Mouse (Mus musculus) lung, adult 2 months (tissue): ENCODE measurements around the gene Ddn. TPM values are rescaled to one million over a fixed set of nuclear protein-coding genes. Genes with fewer than 3 reads are reported as not detected.
A peak's percentile ranks its signal among the peaks of the same experiment; 100 is the strongest.

ENCODE experiments used
- DNase-seq: peaks from one replicate; pipeline ENCODE4 v3.0.0; 2022
- H3K4me1 ChIP-seq: fragments of 200-500 bp; 2 replicates; pipeline ENCODE4 v1.6.1; 2011; ENCODE audit warnings: low read length; ENCODE audit not compliant: control insufficient read depth, insufficient read depth
- H3K4me3 ChIP-seq: fragments of 200-500 bp; replicated peaks from 2 replicates; pipeline ENCODE3; 2011; ENCODE audit warnings: low read depth, mild to moderate bottlenecking, control low read depth, low read length; ENCODE audit errors: extremely low read depth
- CTCF ChIP-seq: fragments of 200-500 bp; IDR thresholded peaks from 2 replicates; pipeline ENCODE4 v1.5.1; 2011; ENCODE audit warnings: mild to moderate bottlenecking, low read length, control low read depth; ENCODE audit not compliant: insufficient read depth
- POLR2A ChIP-seq: fragments of 200-500 bp; IDR thresholded peaks from 2 replicates; pipeline ENCODE4 v1.6.1; 2011; ENCODE audit warnings: low read depth, mild to moderate bottlenecking, control low read depth, low read length, borderline replicate concordance; ENCODE audit errors: extremely low read depth
- WGBS: fragments of 180-500 bp; shearing (Covaris S2); methylation state at CpG from one replicate; pipeline ENCODE4 v1.1.7; 2018; 5-methylcytosine and 5-hydroxymethylcytosine counted together
- polyA plus RNA-seq: library from polyadenylated mRNA; depleted of rRNA; stranded (reverse); fragments of >200 nt; gene quantifications from 2 replicates; pipeline ENCODE4 v1.2.3, GENCODE M21; 2012

Gene Ddn
- polyA plus RNA-seq, 1 experiment = 0.21 TPM

DNA sequence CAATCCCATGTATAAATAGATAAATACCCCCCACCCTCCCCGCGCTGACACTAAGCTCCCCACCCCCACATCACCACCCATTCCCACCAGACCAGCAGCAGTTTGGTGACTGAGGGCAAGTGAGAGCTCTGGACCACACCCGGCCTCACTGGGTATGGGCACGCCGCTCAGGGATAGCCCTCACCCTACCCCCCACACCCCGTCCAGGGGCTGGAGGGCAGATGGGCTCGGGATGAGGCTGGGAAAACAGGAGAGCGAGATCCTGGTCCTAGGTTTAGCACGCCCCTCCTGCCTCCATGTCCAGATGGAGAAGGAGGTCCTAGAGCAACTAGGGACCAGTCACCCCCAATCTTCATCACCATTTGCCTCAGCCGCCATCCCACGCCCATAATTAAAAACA, 24.0 kb upstream of the Ddn start:
- DNase-seq = no peak
- TF ChIP-seq POLR2A (no peak), CTCF (no peak)
- Histone ChIP-seq H3K4me3 (no peak overlapping the region), H3K4me1 (no peaks in the 10 kb centered on the region; the same call in 1 of the 2 replicates)
- WGBS = 88% methylated on average over 11 of the region's 11 CpGs

DNA sequence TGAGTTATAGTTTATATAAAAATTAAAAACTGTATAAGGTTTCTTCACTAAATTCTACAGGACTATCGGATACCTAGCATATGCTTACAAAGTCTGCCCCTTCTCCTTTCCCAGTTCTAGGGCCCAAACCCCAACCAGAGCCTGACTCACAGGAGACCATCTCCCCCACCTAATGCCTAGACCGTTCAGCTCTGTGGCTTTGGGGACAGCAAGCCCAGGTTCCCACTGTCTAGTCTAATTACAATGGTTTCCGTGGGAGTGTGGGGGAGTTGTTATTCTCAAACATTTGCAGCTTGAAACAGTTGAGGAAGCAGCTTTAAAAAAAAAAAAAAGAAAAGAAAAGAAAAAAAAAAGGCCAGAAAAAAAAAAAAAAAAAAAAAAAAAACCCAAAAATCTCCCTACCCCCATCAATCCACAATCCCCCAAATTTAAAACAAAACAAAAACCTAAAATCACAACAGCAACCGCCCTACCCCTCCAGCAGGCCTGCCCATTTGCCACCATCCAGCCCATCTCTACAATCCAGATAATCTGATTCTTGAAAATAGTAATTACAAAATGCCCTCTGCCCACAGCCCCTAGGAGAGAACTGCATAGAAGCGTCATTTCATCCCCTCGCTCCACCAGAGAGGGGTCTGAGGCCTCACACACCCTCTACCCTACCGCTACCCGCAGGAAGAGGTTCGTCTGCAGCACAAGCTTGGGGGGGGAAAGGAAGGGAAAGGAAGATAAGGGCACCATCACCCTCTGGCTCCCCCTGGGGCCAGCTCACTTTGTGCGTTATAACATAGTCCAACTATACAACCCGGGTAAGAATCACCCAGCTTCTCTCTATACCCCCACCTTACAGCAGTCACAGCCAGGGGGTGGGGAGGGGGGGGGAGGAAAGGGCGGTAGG, 23.1 kb upstream of the Ddn start:
- H3K4me1 ChIP-seq = no peaks in the 10 kb centered on the region; the same call in 1 of the 2 replicates
- 47% methylated on average over 12 of the region's 12 CpGs for WGBS
- no peak for DNase-seq
- TF ChIP-seq POLR2A (no peak), CTCF (no peak)
- H3K4me3 ChIP-seq = no peak overlapping the region

DNA sequence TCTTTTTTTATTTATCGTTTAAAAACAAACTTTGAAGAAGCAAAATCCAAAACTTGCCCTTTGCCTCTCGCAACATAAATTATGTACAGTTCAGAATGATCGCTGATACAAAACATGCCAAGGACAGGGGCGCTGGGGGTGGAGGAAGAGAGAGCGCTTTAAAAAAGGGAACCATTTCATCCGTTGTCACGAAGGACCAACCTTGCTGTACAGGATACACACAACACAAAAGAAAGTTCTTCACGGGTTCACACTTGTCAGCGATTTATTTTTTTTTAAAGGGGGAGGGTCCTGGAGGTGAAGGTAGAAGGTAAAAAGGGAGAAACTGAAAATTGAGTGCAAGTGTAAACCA, 22.4 kb upstream of the Ddn start:
- no peak for TF ChIP-seq POLR2A
- TF ChIP-seq CTCF = no peak
- Histone ChIP-seq H3K4me3 (peak overlapping the region; percentile 43), H3K4me1 (peaks cover 2% of the 10 kb centered on the region; the same call in 1 of the 2 replicates)
- no peak for DNase-seq
- WGBS = 5% methylated on average over 9 of the region's 9 CpGs

DNA sequence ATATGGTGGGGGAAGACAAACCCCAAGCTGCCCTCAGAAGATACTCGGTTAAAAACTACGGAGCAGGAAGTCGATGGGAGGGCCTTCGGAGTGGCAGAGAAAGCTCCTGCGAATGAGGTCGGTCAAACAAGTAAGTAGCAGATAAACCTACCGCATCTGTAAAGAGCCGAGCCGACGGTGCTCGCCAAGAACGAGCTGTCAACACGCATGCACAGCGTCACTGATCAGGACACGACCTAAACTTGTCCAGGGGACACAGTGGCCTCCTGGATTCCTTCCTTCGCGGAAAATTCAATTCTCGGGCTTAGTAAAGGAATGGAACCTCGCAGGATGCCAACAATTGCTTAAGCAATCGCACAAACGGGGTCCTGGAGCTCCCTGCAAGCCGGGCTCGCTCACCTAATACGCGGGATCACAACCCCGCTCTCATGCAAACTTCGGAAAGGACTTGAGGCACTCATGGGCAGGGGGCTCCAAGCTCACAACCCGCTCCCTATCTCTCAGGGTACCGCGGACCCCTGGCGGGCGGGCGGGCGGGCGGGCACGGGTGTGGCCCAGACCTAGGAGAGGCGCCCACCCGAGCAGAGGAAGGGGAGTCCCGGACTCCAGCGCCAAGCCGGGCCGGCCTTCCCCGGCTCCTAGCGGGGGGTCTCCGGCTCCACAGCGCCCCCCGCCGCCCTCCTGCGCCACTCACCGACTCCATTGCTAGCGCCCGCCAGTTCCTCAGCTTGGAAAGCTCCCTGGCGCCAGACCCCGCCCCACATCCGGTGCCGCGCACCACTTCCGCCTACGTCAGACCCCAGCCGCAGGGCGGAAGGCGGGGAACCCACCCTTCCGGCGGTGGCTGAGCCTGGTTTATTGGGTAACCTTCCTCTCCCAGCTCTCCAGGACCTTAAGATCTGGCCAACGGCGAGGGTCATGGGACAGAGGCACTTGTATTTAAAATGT, 21.7 kb upstream of the Ddn start, which contains the start of gene Prkag1:
TSS of gene Prkag1 (minus strand) at position 786 of the 948 bp plus-strand sequence.
- no peak for TF ChIP-seq CTCF
- TF ChIP-seq POLR2A = peak; percentile 83; the same call in 1 of the 2 replicates
- peak; percentile 96 for DNase-seq
- H3K4me3 ChIP-seq = peak within 1 kb of the TSS; percentile 73
- under 1% methylated on average over 62 of the region's 66 CpGs for WGBS
- peaks cover 2% of the 10 kb centered on the region; the same call in 1 of the 2 replicates for H3K4me1 ChIP-seq

DNA sequence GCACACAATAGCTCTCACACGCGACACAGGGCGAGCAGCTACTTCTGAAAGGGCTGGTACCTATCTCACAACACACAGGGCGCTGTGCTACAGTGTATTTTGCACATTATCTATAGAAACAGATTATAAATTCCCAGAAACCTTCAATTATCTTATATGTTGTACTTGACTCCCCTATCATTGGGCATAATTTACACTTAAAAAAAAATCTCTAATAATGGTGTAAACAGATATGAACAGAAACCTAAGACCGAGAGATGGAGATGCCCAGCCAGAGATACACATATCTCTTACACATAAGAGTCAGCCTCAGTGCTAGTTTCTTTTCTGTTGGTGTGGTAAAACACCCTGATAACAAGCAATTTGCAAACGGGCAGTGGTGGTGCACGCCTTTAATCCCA, 18.3 kb upstream of the Ddn start:
- Histone ChIP-seq H3K4me1 (peaks cover 2% of the 10 kb centered on the region; the same call in 1 of the 2 replicates), H3K4me3 (no peak overlapping the region)
- WGBS = 87% methylated on average over 7 of the region's 7 CpGs
- no peak for DNase-seq
- TF ChIP-seq POLR2A (no peak), CTCF (no peak)

DNA sequence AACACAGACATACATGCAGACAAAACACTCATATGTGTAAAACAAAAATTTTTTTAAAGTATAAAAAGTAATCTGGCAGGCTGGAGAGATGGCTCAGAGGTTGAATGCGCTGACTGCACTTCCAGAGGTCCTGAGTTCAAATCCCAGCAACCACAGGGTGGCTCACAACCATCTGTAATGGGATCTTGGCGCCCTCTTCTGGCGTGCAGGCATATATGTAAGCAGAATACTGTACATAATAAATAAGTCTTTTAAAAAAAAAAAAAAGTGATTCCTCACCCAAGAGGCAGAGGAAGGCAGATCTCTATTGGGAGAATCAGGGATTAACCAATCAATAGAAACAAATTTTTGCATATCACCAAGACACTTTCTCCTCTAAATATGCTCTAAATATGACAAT, 14.1 kb upstream of the Ddn start:
- Histone ChIP-seq H3K4me3 (no peak overlapping the region), H3K4me1 (0 out of 2 replicates have a peak, but pooled peaks cover 2% of the 10 kb centered on the region)
- TF ChIP-seq POLR2A (no peak), CTCF (no peak)
- no peak for DNase-seq
- WGBS = 77% methylated on average over 3 of the region's 3 CpGs

DNA sequence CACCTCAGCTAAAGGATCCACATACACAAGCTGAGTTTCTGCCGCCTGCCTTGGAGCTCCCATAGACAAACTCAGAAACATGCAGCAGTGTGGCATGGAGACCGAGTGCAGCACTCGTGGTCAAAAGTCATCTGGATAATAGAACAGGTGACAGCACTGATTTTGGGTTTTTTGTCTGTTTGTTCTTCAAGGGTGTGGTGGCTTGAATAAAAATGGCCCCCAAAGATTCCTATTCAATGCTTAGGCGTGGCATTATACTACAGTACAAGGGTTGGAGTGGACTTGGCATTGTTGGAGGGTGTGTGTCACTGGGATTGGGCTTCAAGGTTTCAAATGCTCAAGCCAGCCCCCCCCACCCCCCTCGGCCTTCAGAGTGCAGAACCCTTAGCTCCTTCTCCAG, 12.9 kb upstream of the Ddn start:
- Histone ChIP-seq H3K4me3 (no peak overlapping the region), H3K4me1 (0 out of 2 replicates have a peak, but pooled peaks cover under 1% of the 10 kb centered on the region)
- 97% methylated on average over 5 of the region's 5 CpGs for WGBS
- no peak for TF ChIP-seq POLR2A
- DNase-seq = no peak

DNA sequence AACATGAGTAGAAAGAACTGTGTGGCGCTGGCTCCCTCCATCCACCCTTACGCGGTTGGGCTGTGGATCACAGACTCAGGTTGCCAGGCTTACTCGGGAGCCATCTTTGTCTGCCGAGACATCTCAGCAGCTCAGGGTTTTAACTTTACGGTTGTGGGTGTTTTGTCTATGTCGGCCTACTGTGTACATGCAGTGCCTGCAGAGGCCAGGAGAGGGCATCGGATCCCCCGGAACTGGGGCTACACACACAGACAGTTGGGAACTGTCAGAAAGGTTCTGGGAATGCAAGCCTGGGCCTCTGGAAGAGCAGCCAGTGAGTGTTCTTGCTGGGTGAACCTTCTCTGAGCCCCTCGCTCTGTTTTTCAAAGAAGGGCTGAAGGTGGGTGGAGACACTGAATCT, 12.1 kb upstream of the Ddn start:
- DNase-seq = no peak
- TF ChIP-seq POLR2A (no peak), CTCF (peak; percentile 46)
- 58% methylated on average over 10 of the region's 10 CpGs for WGBS
- Histone ChIP-seq H3K4me3 (no peak overlapping the region), H3K4me1 (no peaks in the 10 kb centered on the region)

DNA sequence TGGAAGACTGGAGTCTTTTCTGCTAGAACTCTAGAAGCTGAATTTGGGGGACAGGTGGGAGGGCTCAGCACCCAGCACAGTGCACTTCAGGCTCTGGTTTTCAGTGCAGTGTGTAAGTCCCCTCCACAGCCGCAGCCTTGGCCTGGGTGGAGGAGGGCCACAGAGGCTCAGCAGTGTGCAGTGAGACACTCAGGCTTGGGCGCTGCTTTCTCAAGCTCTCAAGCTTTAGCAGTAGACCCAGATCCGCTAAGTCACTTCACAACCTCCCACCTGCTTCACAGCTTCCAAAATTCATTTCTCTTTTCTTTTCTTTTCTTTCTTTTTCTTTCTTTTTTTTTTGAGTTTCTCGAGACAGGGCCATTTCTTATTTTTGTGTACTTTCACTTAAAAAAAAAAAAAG, 11.6 kb upstream of the Ddn start:
- 87% methylated on average over 4 of the region's 4 CpGs for WGBS
- Histone ChIP-seq H3K4me1 (no peaks in the 10 kb centered on the region), H3K4me3 (no peak overlapping the region)
- TF ChIP-seq CTCF = no peak
- no peak for DNase-seq
